Mouse (Mus musculus) forelimb bud, embryonic 11.5 days (tissue): ENCODE measurements around the gene Aldh3b1.

Experiments
- DNase-seq: peaks from one replicate; pipeline ENCODE4 v3.0.0-alpha.2; 2012; ENCODE audit warnings: low read depth, low spot score

Aldh3b1 gene

DNA sequence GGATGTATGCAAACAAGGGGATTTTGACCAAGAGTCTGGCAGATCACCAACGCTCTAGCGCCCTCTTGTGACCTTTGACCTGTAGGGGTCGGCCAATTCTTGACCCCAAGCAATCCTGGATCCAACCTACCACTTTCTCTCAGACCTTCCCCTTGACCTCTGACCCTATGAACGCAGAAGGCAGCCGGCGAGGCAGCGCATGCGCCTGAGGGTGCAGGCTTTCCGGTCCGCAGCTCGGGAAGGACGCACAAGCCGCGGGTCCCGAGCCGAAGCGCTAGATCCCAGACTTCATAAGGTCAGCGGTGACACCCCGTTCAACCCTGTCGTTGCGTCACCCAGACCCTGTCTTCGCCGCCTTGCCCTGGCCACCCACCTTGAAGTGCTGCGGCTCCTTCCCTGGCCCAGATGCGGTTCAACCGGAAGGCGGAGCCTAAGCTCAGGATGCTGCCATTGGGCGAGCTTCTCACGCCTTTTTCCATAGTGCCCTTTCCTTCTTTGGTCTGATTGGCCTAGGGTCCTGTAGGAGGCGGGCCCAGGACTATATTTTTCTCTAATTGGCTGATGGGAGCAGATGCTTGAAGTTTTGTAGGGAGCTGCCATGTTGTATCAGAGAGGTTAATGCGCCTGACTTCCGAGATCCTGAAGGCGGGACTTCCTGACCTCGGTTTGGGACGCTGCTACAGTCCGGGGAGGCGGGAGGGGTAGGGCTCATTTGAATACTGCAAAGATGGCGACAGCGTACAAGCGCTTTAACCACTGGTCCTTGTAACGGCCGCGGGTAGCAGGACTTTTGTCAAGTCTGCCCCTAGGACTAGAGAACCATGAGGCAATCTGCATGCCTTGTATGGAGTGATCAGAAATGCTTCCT is 17.0 kb downstream of the Aldh3b1 start, which contains the start of gene Ndufs8:
Gene Ndufs8, minus strand, starts transcription at position 438 of the 868 bp plus-strand sequence.
- peak; percentile 98 for DNase-seq

DNA sequence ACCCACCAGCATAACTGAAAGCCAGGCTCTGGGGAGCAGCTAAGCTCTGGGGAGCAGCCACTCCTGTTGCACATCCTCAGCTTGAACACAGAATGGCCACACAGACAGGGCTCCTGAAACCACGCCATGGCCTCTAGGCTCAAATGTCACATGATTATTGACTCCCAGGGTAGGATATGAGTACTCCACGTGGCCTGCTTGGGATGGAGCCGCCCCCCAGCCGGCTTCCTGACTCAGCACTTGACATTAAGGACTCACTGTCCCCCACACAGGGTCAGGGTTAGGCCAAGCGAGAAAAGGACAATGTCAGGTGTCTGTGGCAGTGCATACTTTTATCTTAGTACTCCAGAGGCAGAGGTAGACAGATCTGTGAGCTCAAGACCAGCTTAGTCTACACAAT is 19.4 kb downstream of the Aldh3b1 start:
- DNase-seq = no peak

DNA sequence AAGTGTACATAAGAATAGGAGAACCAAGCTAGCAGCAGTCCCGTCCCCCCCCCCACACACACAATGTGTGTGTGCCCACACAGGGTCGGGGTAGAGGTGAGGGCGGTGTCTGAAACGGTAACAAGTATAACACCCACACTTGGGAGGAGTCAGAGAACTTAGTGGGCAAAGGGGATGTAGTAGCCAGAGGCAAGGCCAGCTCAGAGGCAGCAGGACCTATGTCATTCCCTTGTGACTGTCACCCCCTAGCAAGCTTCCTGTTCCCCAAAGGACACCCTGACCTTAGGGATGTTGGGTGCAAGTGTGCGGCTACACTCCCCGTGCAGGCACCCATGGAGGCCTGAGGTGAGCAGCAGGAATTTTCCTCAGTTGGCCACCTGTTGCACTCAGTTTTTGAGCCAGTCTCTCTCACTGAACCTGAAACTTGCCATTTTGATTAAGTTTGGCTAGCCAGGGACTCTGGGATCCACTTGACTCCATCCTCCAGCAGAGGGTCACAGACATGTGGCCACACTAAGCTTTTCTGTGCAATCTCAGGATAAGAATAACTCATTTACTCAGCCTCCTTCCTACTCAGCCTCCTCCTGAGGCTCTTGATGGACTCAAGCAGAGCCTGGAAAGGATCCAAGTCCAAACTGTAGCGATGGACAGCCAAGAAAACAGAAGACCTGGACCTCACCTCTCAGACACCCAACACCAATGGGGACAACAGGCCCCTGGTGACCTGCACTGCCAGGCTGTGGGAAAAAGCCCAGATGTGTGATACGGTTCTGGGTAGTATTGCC is 21.5 kb downstream of the Aldh3b1 start:
- DNase-seq = no peak

DNA sequence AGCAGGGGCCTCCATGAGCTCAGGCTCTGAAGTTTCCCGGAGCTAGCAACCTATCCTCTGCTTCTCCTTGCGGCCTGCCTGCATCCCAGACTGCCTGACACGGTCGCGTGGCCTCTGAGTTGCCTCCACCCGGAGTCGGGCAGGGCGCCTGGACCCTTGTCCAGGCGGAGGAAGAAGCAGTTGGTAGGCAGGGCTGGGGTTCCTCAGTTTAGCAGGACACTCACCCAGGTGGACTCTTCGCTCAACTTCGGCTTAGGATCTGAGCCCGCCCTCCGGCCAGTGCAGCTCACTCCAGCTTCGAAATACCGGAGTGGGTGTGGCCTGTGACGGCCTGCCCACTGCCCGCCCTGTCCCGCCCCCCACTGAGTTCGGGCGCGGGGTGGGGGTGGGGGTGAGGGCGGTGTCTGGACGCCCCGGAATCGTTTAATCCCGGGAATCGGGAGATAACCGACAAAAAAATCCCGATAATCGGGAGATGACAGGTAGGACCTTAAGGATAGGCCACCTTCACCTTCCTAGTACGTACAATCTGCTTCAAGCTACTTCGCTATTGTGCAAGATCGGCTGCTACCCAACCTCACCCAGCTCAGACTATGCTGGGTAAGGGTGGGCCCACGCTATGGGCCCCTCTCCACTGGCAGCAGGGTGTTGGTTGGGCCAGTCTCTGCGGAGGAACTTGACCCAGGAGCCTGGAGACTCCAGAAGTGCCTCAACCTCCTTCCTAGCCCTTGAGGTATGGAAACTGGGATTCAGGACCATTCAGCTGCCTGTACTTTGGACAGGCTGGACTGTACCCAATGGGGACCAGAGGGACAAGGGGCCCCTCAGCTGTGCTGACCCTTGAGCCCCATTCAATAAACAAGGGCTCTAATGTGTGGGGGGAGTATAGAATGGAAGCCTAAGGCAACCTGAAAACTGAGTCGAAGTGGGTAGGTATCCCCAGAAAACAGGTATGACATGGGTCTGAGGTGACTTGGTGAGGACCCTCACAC is 22.5 kb downstream of the Aldh3b1 start, which contains the start of gene Tcirg1:
Gene Tcirg1, minus strand, starts transcription at position 339 of the 992 bp plus-strand sequence.
- DNase-seq = peak; percentile 57

DNA sequence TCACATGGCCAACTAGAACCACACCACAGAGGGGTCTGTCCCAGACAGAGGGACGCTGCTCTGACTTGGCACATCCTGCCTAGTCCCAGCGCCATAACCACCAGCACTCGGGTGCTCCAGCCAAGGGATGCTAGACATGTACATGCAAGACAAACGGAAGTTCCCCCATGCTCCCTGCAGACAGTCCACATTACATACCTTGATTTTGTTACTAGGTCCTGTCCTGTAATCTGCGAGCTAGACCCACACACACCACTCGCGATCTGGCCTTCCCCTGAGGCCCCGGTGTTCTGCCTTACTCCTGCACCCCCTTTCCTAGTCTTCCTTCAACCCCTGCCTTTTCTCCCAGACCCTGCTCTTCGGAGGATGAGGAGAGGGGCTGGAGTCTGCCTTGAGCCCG is 23.3 kb downstream of the Aldh3b1 start:
- no peak for DNase-seq

DNA sequence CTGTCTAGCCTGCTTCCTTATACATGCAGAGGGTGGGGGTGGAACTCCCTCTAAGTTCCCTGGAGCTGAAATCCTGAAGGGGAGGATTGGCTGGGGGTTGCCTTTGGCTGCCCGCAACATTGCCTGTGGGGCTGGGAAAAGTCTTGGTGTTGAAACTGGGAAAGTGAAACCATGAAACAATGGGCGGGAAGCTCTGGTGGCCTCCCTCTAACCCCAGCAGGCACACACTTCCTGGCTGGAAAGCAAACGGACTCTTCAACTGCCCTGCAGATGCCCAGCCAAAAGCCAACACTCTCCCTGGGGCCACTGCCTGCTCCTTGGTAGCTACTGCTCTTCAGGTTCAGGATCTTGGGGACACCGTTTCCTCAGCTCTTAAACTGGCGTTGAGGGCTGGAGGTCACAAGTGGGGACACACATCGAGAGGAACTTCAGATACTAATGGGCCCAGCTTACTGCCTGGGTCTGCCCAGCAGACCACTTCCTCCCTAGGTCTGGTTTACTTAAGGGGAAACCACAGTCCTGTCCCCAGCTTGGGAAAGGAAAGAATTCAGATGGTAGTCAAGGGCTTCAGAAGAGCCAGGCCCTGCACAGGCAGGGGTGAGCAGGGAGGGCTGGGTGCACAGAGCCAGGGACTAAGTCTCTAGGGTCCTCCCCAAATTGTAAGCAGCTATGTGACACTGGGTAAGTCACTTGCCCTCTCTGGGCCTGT is 24.2 kb downstream of the Aldh3b1 start:
- peak; percentile 33 for DNase-seq

DNA sequence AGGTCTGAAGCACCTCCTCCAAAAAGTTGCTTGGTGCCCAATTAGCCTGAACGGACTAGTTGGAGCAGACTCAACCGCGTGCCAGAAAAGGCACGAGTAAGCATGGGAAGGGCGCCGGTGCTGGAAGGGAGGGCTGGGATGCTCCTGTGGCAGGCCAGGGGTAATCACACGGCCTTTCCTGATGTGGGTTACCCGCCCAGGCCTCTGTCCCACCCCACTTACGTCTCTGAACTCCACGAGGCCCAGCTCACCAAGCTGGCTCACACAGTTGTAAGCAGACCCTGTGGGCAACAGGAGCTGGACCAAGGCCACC is 25.3 kb downstream of the Aldh3b1 start:
- DNase-seq = no peak

DNA sequence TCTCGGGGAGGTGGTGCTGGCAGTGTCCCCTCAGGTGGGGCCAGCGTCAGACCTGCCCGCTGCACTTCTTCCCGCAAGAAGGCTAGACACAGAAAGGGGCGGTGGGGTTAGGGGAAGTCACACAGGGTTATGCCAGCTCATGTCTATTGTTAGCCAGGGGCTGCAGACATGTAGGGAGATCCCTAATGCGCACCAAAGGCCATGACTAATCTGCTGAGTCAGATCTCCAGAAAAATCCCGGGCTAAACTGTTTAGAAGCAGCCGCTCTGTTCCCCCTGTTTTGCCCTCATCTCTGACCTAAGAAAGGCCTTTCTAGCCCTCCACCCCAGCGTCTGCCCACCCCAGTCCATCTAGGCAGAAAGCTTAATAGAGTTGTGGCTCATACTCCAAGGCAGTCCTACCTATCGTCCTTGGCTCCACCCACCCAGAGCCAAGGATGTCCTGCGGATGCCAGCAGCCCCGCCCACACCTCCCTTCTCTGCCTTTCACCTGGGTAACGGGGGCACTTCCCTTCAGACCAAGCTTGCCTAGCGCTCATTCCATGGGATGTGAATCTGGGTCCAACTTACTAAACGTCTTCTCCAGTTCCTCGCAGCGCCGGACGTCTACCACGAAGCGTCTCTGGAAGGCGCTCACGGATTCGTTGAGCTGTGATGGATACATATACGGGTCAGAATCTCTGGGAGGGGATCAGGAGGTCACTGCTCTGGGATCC is 25.8 kb downstream of the Aldh3b1 start:
- DNase-seq = no peak

DNA sequence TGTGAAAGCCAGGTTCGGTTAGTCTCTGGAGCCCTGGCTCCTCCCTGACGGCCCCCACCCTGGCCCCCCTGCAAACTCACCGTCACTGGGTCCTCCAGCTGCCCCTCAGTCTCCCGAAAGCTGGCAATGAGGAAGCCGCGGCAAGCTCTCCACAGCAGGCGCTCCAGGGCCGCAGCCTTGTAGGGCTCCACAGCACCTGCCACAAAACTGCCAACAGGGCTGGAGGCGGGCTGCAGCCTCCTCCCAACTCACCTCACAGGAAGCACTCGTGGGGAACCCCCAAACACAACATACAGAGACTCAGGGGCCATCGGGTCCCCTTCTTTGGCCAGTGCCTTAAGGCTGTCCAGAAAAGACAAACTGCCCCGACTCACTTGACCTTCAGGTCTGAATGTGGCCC is 26.6 kb downstream of the Aldh3b1 start:
- DNase-seq = no peak

DNA sequence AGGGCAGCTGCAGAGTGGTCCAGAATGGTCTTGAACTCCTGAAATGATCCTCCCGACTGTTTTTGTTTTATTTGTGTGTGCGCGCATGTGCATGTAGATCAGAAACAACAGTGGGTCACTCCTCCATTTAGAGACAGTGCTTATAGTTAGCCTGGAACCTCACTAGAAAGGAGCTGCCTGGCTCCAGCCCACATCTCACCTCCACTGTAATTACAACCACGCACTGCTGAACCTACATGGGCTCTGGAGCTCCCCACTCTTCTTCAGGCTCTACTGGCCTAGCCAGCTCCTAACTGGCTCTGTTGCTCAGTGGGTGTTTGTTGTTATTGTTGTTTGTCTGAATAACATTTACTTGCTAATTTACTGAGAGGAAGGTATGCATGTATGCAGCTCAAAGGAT is 30.0 kb downstream of the Aldh3b1 start:
- DNase-seq = no peak

DNA sequence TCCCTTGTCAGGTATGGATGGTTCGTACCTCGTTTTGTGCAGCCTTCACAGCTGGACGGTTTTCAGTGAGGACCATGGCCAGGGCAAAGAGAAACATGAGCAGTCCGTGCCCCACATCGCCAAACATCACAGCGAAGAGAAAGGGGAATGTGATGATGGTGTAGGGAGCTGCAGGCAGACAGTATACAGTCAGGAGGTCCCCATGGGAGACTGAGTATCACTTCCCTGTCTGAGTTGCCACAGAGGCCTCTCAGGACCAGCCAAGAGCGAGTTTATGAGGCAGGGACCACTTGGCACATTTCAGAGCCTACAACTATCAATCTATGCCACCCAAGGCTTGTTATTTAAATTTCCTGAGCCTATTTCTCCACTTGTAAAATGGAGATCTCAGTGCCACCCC is 30.7 kb downstream of the Aldh3b1 start:
- DNase-seq = no peak

DNA sequence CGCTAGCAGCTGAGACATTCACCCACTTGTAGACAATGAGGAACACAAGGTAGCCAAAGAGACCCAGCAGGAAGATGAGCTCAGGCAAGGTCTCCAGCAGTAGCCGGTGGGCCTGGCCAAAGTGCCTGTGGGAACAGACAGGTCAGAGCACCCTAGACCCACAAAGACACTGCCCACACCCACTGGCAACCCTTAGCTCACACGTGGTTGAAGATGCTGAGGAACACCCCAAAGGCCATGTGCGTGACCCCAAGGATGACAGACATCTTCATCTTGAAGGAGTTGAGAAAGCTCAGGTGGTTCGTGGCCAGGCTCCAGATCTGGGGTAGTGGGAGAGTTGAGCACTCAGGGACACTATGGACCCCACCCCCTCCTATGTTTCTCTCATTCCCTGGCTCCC is 32.1 kb downstream of the Aldh3b1 start:
- no peak for DNase-seq

DNA sequence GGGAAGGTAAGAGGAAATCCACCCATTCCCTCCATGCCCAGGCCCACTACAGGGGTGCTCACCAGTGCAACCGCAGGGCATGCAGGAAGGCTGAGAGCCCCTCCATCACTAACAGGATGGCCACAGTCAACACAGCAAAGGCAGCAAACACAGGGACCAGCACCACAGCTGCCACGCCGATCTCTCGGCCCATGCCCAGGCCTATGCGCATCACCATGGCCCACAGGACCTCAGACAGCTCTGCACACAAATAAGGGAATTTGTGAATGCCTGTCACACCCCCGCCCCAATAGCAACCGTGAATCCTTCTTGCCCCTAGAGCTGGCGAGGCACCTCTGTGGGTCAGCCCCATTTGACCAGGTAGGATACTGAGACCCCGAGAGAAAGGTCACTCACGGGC is 33.4 kb downstream of the Aldh3b1 start:
- DNase-seq = no peak

DNA sequence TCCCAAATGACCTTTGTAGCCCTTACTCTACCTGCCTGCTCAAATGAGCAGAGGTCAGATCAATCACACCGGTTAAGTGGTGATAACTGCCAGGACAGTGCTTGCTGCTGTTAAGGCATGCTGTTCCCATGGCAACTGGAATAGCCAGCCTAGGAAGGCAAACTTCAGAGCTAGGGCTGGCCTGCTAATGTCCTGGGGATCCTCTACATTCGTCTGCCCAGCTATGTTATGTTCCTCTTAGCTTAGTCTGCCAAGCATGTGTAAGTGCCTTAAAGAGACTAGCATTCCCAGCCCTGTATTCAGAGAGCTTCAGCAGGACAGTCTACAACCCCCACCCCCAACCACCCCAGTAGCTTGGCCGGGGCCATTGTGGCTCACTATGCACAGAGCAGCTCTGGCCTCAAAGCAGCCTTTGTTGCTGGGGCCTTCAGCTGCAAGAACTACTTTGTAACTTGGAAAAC is 34.4 kb downstream of the Aldh3b1 start:
- DNase-seq = no peak

DNA sequence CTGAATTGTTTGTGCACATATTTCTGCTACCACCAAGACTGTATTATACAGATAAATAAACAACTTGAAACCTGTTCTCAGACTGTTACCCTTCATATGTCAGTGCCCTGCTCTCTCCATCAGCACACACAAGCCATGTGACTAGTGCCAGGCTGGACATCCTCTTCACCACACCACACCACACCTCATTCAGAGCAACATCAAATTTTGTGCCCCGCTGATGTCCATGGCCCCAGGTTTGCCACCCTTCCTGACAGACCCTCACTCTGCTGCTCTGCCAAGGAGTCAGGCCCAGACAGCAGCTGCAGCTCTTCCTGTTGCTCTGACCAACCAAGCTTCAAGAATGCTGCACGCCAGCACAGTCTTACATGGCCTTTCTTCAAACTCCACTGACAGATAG is 35.3 kb downstream of the Aldh3b1 start:
- DNase-seq = no peak

DNA sequence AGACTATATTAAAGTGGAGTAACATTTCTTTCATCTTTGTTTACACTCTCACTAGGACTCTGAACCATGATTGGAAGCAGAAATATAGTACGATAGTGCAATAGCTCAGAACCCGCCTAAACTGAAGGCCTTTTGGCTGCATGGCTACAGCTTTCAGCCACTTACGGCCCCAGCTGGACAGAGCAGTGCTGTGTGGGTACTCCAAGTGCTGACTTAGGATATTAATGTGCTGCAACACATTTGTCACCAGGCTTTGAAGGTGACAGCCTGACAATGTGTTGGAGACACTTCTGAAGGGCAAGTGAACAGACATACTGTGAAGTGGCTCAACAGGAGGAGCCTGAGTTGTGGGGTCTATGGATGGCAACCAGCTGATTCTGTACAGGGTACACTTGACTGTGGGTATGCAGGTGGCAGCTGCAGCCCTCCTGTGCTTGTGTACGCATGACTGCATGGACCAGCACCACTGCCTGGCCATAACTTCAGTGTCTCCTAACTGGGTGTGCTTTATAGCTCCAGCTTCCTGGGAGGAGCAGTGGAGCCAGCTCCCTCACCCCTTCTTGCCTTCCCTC is 36.0 kb downstream of the Aldh3b1 start:
- DNase-seq = no peak

DNA sequence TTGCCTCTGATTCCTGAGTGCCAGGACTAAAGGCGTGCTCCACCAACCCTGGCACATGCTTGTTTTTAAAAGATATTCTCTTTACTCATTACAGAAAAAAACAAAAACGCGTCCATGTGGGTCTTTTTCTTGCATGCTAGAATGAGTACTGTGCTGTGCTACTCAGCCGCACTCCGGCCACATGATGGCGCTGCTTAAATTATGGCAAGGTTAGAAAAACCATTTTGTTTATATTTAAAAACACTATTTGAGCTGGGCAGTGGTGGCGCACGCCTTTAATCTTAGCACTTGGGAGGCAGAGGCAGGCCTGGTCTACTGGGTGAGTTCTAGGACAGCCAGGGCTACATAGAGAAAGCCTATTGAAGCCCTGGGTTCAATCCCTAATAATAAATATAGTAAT is 39.4 kb downstream of the Aldh3b1 start:
- DNase-seq = no peak

DNA sequence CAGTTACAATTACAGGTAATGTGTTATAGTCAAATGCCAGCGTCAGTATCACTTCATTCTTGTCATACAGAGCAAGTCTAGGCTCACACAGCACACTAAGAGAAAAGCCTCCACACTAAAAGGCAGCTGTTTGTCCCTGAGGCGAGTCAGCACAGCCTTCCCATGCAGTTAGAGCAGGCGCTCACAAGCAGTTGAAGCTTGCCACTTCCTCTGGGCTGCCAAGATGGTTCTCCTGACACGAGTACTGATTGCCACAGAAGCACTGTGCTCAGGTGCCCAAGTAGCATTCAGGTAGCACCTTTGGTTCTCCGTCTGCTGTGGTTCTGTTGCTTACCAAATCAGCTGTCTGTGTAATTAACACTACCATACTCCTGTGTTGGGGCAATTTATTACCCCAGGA is 40.5 kb downstream of the Aldh3b1 start:
- DNase-seq = no peak

DNA sequence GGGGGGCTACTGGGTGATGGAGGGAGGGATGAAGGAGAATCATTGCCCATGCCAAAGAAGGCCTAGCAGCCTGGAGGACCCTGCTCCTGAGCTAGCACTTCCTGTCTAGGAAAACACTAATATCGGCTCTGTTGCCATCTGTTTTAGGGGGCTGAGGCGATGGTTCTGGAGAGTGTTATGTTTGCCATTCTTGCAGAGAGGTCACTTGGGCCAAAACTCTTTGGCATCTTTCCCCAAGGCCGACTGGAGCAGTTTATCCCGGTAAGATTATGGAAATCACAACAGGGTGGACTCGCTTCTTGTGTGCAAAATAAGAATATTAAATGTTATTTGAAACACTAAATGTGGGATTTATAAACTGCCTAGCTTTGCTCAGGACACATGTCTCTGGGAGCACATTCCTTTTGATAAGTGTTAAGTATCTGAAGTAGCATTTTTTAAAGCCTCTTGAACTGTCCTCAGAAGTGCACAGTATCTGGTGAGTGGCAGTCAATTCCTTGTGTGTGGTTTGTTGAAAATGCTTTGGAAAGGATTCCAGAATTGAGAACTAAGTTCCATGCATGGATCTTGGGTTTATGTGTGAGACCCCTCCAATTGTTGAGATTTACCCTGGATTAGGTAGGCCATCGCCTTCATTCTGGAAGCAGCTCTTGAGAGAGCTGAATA is 45.1 kb downstream of the Aldh3b1 start:
- no peak for DNase-seq
